Comparison of ENCODE assay signal across 8 mouse cellular contexts in genomic region chr11:100441797-100442196, GRCm38 (mm10). TPM values are rescaled to one million over a fixed set of nuclear protein-coding genes. Genes with fewer than 3 reads are reported as not detected.
DNase-seq lines count a peak whose midpoint lies in the region; ATAC-seq and TF ChIP-seq lines count a peak whose summit lies in the region.

Nt5c3b (minus strand) TSS chr11:100441808.
Klhl10 (plus strand) TSS chr11:100441917.

- peak within 1 kb of the TSS; percentile 89 for H3K9ac ChIP-seq in kidney, embryonic 15.5 days
- peak within 1 kb of the TSS; percentile 94 for H3K9ac ChIP-seq in hindbrain, embryonic 15.5 days
- peak within 1 kb of the TSS; percentile 66 for H3K9ac ChIP-seq in midbrain, embryonic 15.5 days

- no peak for ATAC-seq in kidney, embryonic 15.5 days (replicated peaks; ENCODE audit: low FRiP score)
- ATAC-seq in hindbrain, embryonic 15.5 days (ENCODE audit: low FRiP score, low read depth): no peak
- no peak for ATAC-seq in midbrain, embryonic 15.5 days (replicated peaks)

- TF ChIP-seq CTCF in cortical plate, adult 2 months (IDR thresholded peaks at IDR 0.05; ENCODE audit: extremely low read depth, insufficient read depth, low read length): no peak

- peak within 1 kb of the TSS; percentile 84 for H3K4me2 ChIP-seq in kidney, embryonic 15.5 days
- H3K4me2 ChIP-seq in hindbrain, embryonic 15.5 days: peak within 1 kb of the TSS; percentile 85
- H3K4me2 ChIP-seq in midbrain, embryonic 15.5 days: peak within 1 kb of the TSS; percentile 59

- no peak for TF ChIP-seq POLR2A in cortical plate, adult 2 months (IDR thresholded peaks at IDR 0.05; ENCODE audit: extremely low read depth, insufficient read depth, low read length)

- no peak for DNase-seq in kidney, postnatal 25 days
- DNase-seq in urinary bladder, postnatal 4 days (ENCODE audit: low spot score in 2 of 2): no peak
- no peak for DNase-seq in urinary bladder, postnatal 14 days (ENCODE audit: low spot score)
- no peak for DNase-seq in spleen, postnatal 36 days (ENCODE audit: low spot score in 2 of 2)

- peak within 1 kb of the TSS; percentile 88 for H3K4me3 ChIP-seq in kidney, embryonic 15.5 days (replicated peaks)
- H3K4me3 ChIP-seq in cortical plate, adult 2 months (ENCODE audit: insufficient read depth, low read length): peak within 1 kb of the TSS; percentile 78
- H3K4me3 ChIP-seq in hindbrain, embryonic 15.5 days: peak within 1 kb of the TSS; percentile 91
- peak within 1 kb of the TSS; percentile 54 for H3K4me3 ChIP-seq in midbrain, embryonic 15.5 days

- peaks cover 29% of the 10 kb centered on the region for H3K36me3 ChIP-seq in kidney, embryonic 15.5 days
- H3K36me3 ChIP-seq in hindbrain, embryonic 15.5 days: peaks cover 5% of the 10 kb centered on the region; the same call in 1 of the 2 replicates
- H3K36me3 ChIP-seq in midbrain, embryonic 15.5 days (replicated peaks): no peaks in the 10 kb centered on the region

- H3K4me1 ChIP-seq in kidney, embryonic 15.5 days: peaks cover 37% of the 10 kb centered on the region
- peaks cover 4% of the 10 kb centered on the region; the same call in 1 of the 2 replicates for H3K4me1 ChIP-seq in cortical plate, adult 2 months (ENCODE audit: control insufficient read depth, insufficient read depth, low read length)
- peaks cover 18% of the 10 kb centered on the region for H3K4me1 ChIP-seq in hindbrain, embryonic 15.5 days (replicated peaks)
- peaks cover 23% of the 10 kb centered on the region for H3K4me1 ChIP-seq in midbrain, embryonic 15.5 days

- H3K27ac ChIP-seq in kidney, embryonic 15.5 days: peak within 1 kb of the TSS; percentile 52
- peak within 1 kb of the TSS; percentile 67; the same call in 1 of the 2 replicates for H3K27ac ChIP-seq in cortical plate, adult 2 months (ENCODE audit: insufficient read depth, low read length)
- peak within 1 kb of the TSS; percentile 82 for H3K27ac ChIP-seq in hindbrain, embryonic 15.5 days (replicated peaks)
- peak within 1 kb of the TSS; percentile 76 for H3K27ac ChIP-seq in midbrain, embryonic 15.5 days

- H3K9me3 ChIP-seq in kidney, embryonic 15.5 days (replicated peaks): no peaks in the 10 kb centered on the region
- H3K9me3 ChIP-seq in hindbrain, embryonic 15.5 days: no peaks in the 10 kb centered on the region
- H3K9me3 ChIP-seq in midbrain, embryonic 15.5 days: no peaks in the 10 kb centered on the region

- 55% methylated on average over 8 of the region's 8 CpGs for WGBS in kidney, embryonic 15.5 days
- 82% methylated on average over 8 of the region's 8 CpGs for WGBS in hindbrain, embryonic 15.5 days
- WGBS in midbrain, embryonic 15.5 days: 87% methylated on average over 8 of the region's 8 CpGs

- no peaks in the 10 kb centered on the region for H3K27me3 ChIP-seq in kidney, embryonic 15.5 days
- no peaks in the 10 kb centered on the region for H3K27me3 ChIP-seq in hindbrain, embryonic 15.5 days
- H3K27me3 ChIP-seq in midbrain, embryonic 15.5 days (replicated peaks): no peaks in the 10 kb centered on the region

RNA-seq across cellular contexts. Expression of gene Nt5c3b, which starts in this region (rescaled TPM):
- 119 and 121 TPM in 2 replicates for polyA plus RNA-seq in kidney, embryonic 15.5 days (2015; fragmentation: Nextera tagmentation; extraction: Ambion mirVana)
- 70.9 and 73.6 TPM in 2 replicates for polyA plus RNA-seq in cortical plate, adult 2 months (2012; rRNA removed)
- polyA plus RNA-seq in hindbrain, embryonic 15.5 days (2015; fragmentation: Nextera tagmentation; extraction: Ambion mirVana): 112 and 114 TPM in 2 replicates
- 115 and 116 TPM in 2 replicates for polyA plus RNA-seq in midbrain, embryonic 15.5 days (2015; fragmentation: Nextera tagmentation; extraction: Ambion mirVana)

RNA-seq across cellular contexts. Expression of gene Klhl10, which starts in this region (rescaled TPM):
- 0.44 and 0.54 TPM in 2 replicates for polyA plus RNA-seq in kidney, embryonic 15.5 days (2015; fragmentation: Nextera tagmentation; extraction: Ambion mirVana)
- 0.52 and 0.55 TPM in 2 replicates for polyA plus RNA-seq in cortical plate, adult 2 months (2012; rRNA removed)
- polyA plus RNA-seq in hindbrain, embryonic 15.5 days (2015; fragmentation: Nextera tagmentation; extraction: Ambion mirVana): 0.77 and 1.0 TPM in 2 replicates
- polyA plus RNA-seq in midbrain, embryonic 15.5 days (2015; fragmentation: Nextera tagmentation; extraction: Ambion mirVana): 0.89 and 1.1 TPM in 2 replicates
